Mouse (Mus musculus): ENCODE measurements at regions not wholly inside any gene's neighbourhood (a gene's known extent, or its start where the extent isn't known, plus 50 kb on each side); places are given as distances from the start of the nearest gene placed in this dataset.

- Histone ChIP-seq H3K27ac (ENCODE audit: low read depth, low read length) (no peak overlapping the region), H3K4me1 (ENCODE audit: control insufficient read depth, insufficient read depth, low read length) (no peaks in the 10 kb centered on the region), H3K36me3 (ENCODE audit: control insufficient read depth, insufficient read depth, low read length) (no peaks in the 10 kb centered on the region), H3K4me2 (ENCODE audit: low read depth) (no peak overlapping the region), H3K4me3 (ENCODE audit: low read depth, low read length) (no peak overlapping the region), H3K9me3 (ENCODE audit: control insufficient read depth, low read length) (no peaks in the 10 kb centered on the region), H3K9ac (ENCODE audit: low read length) (no peak overlapping the region), H3K27me3 (ENCODE audit: control insufficient read depth, insufficient read depth, low read length) (no peaks in the 10 kb centered on the region)
- no peak for DNase-seq (ENCODE audit: low spot score)
- no peak for ATAC-seq (ENCODE audit: insufficient read depth, low FRiP score, low TSS enrichment)
These were observed 306.9 kb upstream of the Eif4g2 start for GRCm38 (mm10) chr7:111389690-111390089.

GRCm38 (mm10) chr7:111374534-111374933 is 291.7 kb upstream of the Eif4g2 start:
- ATAC-seq (ENCODE audit: insufficient read depth, low FRiP score, low TSS enrichment): no peak
- H3K36me3 ChIP-seq (ENCODE audit: control insufficient read depth, insufficient read depth, low read length): no peaks in the 10 kb centered on the region
- 72% methylated on average over 7 of the region's 7 CpGs for WGBS

GRCm38 (mm10) chr7:111373380-111374173 is 290.7 kb upstream of the Eif4g2 start:
- Histone ChIP-seq H3K4me1 (ENCODE audit: control insufficient read depth, insufficient read depth, low read length) (0 out of 2 replicates have a peak, but pooled peaks cover 2% of the 10 kb centered on the region), H3K4me2 (ENCODE audit: low read depth) (no peak overlapping the region), H3K9ac (ENCODE audit: low read length) (no peak overlapping the region), H3K4me3 (ENCODE audit: low read depth, low read length) (no peak overlapping the region), H3K27ac (ENCODE audit: low read depth, low read length) (no peak overlapping the region), H3K36me3 (ENCODE audit: control insufficient read depth, insufficient read depth, low read length) (no peaks in the 10 kb centered on the region), H3K27me3 (ENCODE audit: control insufficient read depth, insufficient read depth, low read length) (no peaks in the 10 kb centered on the region), H3K9me3 (ENCODE audit: control insufficient read depth, low read length) (no peaks in the 10 kb centered on the region)
- WGBS: 42% methylated on average over 10 of the region's 10 CpGs
- DNase-seq (ENCODE audit: low spot score) (peak; percentile 11), ATAC-seq (ENCODE audit: insufficient read depth, low FRiP score, low TSS enrichment) (no peak)

More at GRCm38 (mm10) chr7:111374534-111374933, 291.7 kb upstream of the Eif4g2 start:
- no peak overlapping the region for H3K9ac ChIP-seq (ENCODE audit: low read length)
- DNase-seq (ENCODE audit: low spot score): no peak
- H3K4me3 ChIP-seq (ENCODE audit: low read depth, low read length): no peak overlapping the region
- H3K27ac ChIP-seq (ENCODE audit: low read depth, low read length): no peak overlapping the region
- no peak overlapping the region for H3K4me2 ChIP-seq (ENCODE audit: low read depth)
- no peaks in the 10 kb centered on the region for H3K9me3 ChIP-seq (ENCODE audit: control insufficient read depth, low read length)
- no peaks in the 10 kb centered on the region for H3K27me3 ChIP-seq (ENCODE audit: control insufficient read depth, insufficient read depth, low read length)
- 0 out of 2 replicates have a peak, but pooled peaks cover 2% of the 10 kb centered on the region for H3K4me1 ChIP-seq (ENCODE audit: control insufficient read depth, insufficient read depth, low read length)

GRCm38 (mm10) chr7:111370421-111370887 is 287.6 kb upstream of the Eif4g2 start:
- Histone ChIP-seq H3K4me3 (ENCODE audit: low read depth, low read length) (no peak overlapping the region), H3K36me3 (ENCODE audit: control insufficient read depth, insufficient read depth, low read length) (no peaks in the 10 kb centered on the region), H3K27ac (ENCODE audit: low read depth, low read length) (no peak overlapping the region), H3K27me3 (ENCODE audit: control insufficient read depth, insufficient read depth, low read length) (no peaks in the 10 kb centered on the region), H3K9ac (ENCODE audit: low read length) (no peak overlapping the region), H3K4me1 (ENCODE audit: control insufficient read depth, insufficient read depth, low read length) (0 out of 2 replicates have a peak, but pooled peaks cover 2% of the 10 kb centered on the region), H3K4me2 (ENCODE audit: low read depth) (no peak overlapping the region), H3K9me3 (ENCODE audit: control insufficient read depth, low read length) (no peaks in the 10 kb centered on the region)
- 63% methylated on average over 2 of the region's 2 CpGs for WGBS
- no peak for ATAC-seq (ENCODE audit: insufficient read depth, low FRiP score, low TSS enrichment)
- DNase-seq (ENCODE audit: low spot score): no peak

- no peak overlapping the region for H3K27ac ChIP-seq (ENCODE audit: low read depth, low read length)
- no peaks in the 10 kb centered on the region for H3K9me3 ChIP-seq (ENCODE audit: control insufficient read depth, low read length)
- H3K27me3 ChIP-seq (ENCODE audit: control insufficient read depth, insufficient read depth, low read length): no peaks in the 10 kb centered on the region
- 78% methylated on average over 2 of the region's 2 CpGs for WGBS
- no peak overlapping the region for H3K4me2 ChIP-seq (ENCODE audit: low read depth)
- ATAC-seq (ENCODE audit: insufficient read depth, low FRiP score, low TSS enrichment): no peak
- no peak overlapping the region for H3K4me3 ChIP-seq (ENCODE audit: low read depth, low read length)
- no peaks in the 10 kb centered on the region for H3K36me3 ChIP-seq (ENCODE audit: control insufficient read depth, insufficient read depth, low read length)
- no peak overlapping the region for H3K9ac ChIP-seq (ENCODE audit: low read length)
- H3K4me1 ChIP-seq (ENCODE audit: control insufficient read depth, insufficient read depth, low read length): no peaks in the 10 kb centered on the region
- no peak for DNase-seq (ENCODE audit: low spot score)
These were observed 285.6 kb upstream of the Eif4g2 start for GRCm38 (mm10) chr7:111368296-111369004.

GRCm38 (mm10) chr7:111366951-111367653 is 284.3 kb upstream of the Eif4g2 start:
- Histone ChIP-seq H3K27ac (ENCODE audit: low read depth, low read length) (no peak overlapping the region), H3K27me3 (ENCODE audit: control insufficient read depth, insufficient read depth, low read length) (no peaks in the 10 kb centered on the region), H3K4me1 (ENCODE audit: control insufficient read depth, insufficient read depth, low read length) (no peaks in the 10 kb centered on the region), H3K4me3 (ENCODE audit: low read depth, low read length) (no peak overlapping the region), H3K9me3 (ENCODE audit: control insufficient read depth, low read length) (no peaks in the 10 kb centered on the region), H3K36me3 (ENCODE audit: control insufficient read depth, insufficient read depth, low read length) (no peaks in the 10 kb centered on the region), H3K4me2 (ENCODE audit: low read depth) (no peak overlapping the region), H3K9ac (ENCODE audit: low read length) (no peak overlapping the region)
- WGBS: 82% methylated on average over 4 of the region's 4 CpGs
- no peak for DNase-seq (ENCODE audit: low spot score)
- ATAC-seq (ENCODE audit: insufficient read depth, low FRiP score, low TSS enrichment): no peak

- no peak for ATAC-seq (ENCODE audit: insufficient read depth, low FRiP score, low TSS enrichment)
- Histone ChIP-seq H3K4me3 (ENCODE audit: low read depth, low read length) (no peak overlapping the region), H3K9ac (ENCODE audit: low read length) (no peak overlapping the region), H3K4me2 (ENCODE audit: low read depth) (no peak overlapping the region), H3K27me3 (ENCODE audit: control insufficient read depth, insufficient read depth, low read length) (no peaks in the 10 kb centered on the region), H3K36me3 (ENCODE audit: control insufficient read depth, insufficient read depth, low read length) (no peaks in the 10 kb centered on the region), H3K27ac (ENCODE audit: low read depth, low read length) (no peak overlapping the region), H3K4me1 (ENCODE audit: control insufficient read depth, insufficient read depth, low read length) (no peaks in the 10 kb centered on the region), H3K9me3 (ENCODE audit: control insufficient read depth, low read length) (no peaks in the 10 kb centered on the region)
- DNase-seq (ENCODE audit: low spot score): no peak
- 82% methylated on average over 5 of the region's 5 CpGs for WGBS
These were observed 282.6 kb upstream of the Eif4g2 start for GRCm38 (mm10) chr7:111365384-111365783.

GRCm38 (mm10) chr7:111363206-111363605 is 280.4 kb upstream of the Eif4g2 start:
- 92% methylated on average over 5 of the region's 5 CpGs for WGBS
- DNase-seq (ENCODE audit: low spot score): no peak
- Histone ChIP-seq H3K27me3 (ENCODE audit: control insufficient read depth, insufficient read depth, low read length) (no peaks in the 10 kb centered on the region), H3K36me3 (ENCODE audit: control insufficient read depth, insufficient read depth, low read length) (no peaks in the 10 kb centered on the region), H3K4me3 (ENCODE audit: low read depth, low read length) (no peak overlapping the region), H3K9me3 (ENCODE audit: control insufficient read depth, low read length) (no peaks in the 10 kb centered on the region), H3K4me2 (ENCODE audit: low read depth) (no peak overlapping the region), H3K9ac (ENCODE audit: low read length) (no peak overlapping the region), H3K4me1 (ENCODE audit: control insufficient read depth, insufficient read depth, low read length) (no peaks in the 10 kb centered on the region), H3K27ac (ENCODE audit: low read depth, low read length) (no peak overlapping the region)
- ATAC-seq (ENCODE audit: insufficient read depth, low FRiP score, low TSS enrichment): no peak

All from neural tube, embryonic 11.5 days (tissue).